Mouse (Mus musculus): ENCODE measurements around the gene Wrap53. TPM values are rescaled to one million over a fixed set of nuclear protein-coding genes. Genes with fewer than 3 reads are reported as not detected.
A peak's percentile ranks its signal among the peaks of the same experiment; 100 is the strongest.

Wrap53 gene
- total RNA-seq, 2 experiments from 2014 or later = 4.6 to 6.1 TPM

DNA sequence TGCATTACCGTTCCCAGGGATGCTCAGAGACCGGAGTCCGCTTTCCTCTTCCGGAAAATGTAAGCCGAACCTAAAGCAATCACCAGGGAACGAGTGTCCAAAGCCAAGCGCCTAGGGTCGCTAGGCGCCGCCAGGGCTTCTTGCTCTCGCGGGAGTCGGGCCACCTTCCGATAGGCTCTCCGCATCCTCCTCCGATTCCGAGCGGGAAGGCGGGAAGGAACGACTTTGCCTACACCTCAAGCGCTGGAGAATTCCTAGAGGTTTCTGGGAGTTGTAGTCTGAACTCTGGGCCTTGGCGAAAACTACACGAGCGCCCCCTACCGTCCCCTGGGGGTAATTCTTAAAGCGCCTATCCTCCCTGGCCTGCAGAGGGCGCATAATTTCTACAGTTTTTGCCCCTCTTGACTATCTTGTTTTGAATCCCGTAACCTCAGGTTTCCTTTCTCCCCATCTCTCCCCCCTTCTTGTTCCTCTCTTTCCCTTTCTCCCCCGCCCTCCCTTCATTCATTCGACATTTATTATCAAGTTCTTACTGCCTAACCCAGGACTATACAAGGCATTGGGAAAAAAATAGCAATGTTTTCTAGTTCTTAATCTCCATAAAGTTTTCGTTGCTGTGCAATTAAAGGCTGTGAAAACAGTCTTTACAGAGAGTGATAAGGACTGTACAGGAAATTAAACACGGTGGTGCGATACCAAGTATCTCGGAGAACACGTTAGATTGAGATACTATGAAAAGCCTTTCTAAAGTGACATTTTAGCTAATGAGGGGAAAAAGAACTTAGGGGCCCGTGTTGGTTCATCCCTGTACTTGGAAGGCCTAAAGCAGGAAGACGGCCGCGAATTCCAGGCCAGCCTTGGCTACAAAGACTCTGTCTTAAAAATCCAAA lies 682 bp downstream of the Wrap53 start:
- intact Hi-C loops (cut with DNase I) = loop anchor here (1.0 to 2.0 kb wide), 2 partner anchors 25 to 35 kb away; partner anchors contain the start of gene Atp1b2
- DNase-seq (ENCODE audit: low spot score) = peak; percentile 94

- DNase-seq (ENCODE audit: low spot score) = no peak
- intact Hi-C loops (cut with DNase I) = no loop called here
Measured at GRCm38 (mm10) chr11:69578301-69578700, 1.8 kb downstream of the Wrap53 start.

DNA sequence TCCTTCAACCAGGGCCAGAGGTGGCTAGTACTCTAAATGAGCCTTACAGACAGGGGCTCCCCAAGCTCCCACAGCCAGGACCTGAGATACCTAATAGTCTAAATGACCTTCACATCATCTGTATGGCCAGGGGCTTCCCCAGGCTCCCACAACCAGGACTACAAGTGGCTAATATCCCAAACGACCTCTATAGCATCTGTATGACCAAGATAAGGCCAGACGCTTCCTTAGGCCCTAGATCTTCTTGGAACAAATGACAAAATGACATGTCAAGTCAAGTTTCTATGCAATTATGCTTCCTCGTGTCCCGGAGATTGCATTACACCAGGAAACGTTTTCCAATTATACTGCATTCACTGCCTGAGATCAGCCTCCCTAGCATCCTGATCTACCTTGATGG lies 3.7 kb downstream of the Wrap53 start:
- no peak for DNase-seq (ENCODE audit: low spot score)
- intact Hi-C loops (cut with DNase I) = loop anchor here (2.0 kb wide), 1 partner anchor 28 kb away; the partner anchor contains the start of gene Dnah2

DNA sequence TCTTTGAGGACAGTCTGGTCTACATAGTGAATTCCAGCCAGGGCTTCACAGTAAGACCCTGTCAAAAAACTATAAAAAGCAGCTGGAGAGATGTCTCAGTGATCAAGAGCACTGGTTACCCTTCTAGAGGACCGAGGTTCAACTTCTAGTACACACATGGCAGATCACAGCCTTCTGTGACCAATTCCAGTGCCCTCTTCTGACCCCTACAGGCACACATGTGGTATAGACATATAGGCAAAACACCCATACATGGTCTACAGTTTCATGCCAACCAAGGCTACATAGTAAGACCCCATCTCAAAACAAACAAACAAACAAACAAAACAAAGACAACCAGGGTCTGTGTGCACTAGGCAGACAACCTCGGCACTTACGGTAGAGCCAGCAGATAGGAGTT lies 4.8 kb downstream of the Wrap53 start:
- intact Hi-C loops (cut with DNase I) = no loop called here

GRCm38 (mm10) chr11:69565131-69565530 lies 14.9 kb downstream of the Wrap53 start:
- intact Hi-C loops (cut with DNase I) = no loop called here
- DNase-seq (ENCODE audit: low spot score) = no peak

More for the DNA sequence above, 4.8 kb downstream of the Wrap53 start:
- DNase-seq (ENCODE audit: low spot score) = no peak

GRCm38 (mm10) chr11:69564391-69564790 lies 15.7 kb downstream of the Wrap53 start:
- no peak for DNase-seq (ENCODE audit: low spot score)
- intact Hi-C loops (cut with DNase I) = no loop called here

DNA sequence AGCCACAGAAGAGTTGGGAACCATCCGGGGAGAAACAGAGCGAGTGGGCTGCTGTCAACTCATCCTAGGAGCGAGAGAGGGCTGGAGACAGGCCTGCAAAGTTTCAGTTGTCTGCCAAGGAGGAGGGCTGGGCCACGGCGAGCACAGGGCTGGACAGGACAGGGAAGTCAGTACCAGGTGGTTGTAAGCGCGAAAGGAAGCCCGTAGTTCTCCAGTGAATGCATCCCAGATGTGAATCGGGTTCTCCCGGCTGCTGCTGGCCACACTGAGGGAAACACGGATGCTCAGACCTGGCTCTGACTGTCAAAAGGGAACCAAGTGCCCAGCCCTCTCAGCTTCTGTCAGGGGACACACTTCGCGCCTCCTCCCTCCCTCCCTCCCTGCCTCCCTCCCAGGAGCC lies 16.7 kb downstream of the Wrap53 start:
- DNase-seq (ENCODE audit: low spot score) = no peak
- intact Hi-C loops (cut with DNase I) = no loop called here

DNA sequence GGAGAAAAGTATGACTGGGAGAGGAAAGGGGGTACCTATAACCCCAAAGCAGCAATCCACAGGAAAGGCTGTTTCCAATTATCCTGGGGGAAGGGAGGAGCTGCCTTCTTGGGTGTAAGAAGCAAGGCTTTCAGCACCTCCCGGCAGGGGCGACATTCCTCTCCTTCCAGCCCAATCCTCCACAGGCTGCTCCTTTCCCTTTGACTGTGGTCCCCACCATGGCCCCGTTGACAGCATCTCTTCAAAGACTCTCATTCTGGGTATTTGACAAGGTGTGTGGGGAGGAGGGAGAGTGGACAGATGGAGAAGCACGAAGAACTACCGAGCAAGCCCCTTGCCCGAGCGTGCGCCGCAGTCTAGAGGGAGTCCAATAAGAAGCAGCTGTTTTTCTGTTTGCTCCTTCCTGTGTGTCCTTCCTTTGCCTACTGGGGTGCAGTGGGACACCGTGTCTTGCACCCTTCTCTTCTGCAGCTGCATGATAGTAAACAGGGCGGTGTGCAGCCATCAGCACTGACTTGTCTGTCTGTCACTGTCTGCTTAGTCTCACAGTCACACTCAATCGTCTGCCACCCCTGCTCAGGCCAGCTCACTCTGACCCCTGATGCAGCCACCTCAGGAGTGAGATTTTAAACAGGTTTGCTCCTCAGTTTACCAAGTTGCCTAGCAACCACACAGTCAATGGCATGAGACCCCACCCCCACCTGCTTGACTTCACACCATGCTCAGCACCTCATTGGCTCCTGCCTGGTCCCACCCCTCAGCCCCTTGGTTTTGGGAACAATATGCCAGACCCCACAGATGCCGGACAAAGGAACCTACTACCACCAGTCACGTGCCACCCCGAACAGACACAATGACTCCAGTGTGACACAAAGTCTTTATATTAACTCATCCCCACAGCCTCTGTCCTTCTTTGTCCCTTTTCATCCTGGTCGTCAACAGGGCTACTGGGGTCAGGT lies 18.9 kb downstream of the Wrap53 start:
- DNase-seq (ENCODE audit: low spot score) = no peak
- intact Hi-C loops (cut with DNase I) = no loop called here

DNA sequence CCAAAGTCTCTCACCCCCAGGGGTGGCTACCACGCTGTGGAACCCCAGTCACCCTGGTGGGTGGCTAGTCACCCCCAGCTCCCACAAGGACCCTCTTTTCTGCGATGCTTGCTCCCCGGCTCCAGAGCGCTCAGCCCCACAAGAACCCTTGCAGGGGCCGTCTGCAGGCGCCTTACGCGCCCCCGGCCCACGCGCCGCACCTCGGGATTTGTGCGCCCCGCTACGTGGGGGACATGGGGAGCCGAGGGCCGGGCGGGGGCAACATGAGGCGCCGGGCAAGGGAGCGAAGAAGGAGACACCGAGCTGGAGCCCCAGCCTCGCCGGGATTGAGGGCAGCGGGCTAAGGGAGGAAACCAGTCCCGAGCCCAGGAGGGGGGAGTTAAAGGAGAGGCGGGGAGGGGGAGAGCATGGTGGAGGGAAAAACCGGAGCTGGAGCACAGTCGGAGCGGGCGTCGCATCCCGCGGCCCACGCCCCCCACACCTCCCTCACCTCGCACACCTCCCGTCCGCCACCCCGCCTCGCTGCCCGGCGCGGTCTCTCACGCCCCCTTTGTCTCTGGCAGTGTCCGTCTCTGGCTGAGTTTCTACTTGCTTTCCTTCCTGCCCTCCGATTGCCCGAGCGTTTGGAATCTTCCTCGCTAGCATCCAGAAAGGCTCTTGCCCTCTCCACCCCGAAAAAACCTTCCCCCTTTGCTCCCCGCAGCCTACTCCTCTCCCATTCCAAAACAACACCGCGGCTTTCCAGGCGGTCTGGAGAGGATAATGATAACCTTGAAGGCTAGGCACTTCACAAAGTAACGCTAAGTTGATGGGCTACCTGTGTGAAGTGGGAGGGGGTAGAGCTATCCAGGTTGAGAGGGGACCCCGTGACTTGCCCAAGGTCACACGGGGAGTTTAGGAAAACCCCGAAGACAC lies 19.9 kb downstream of the Wrap53 start, which contains the start of gene Efnb3:
TSS of gene Efnb3 (minus strand) at position 355 of the 915 bp plus-strand sequence.
- no peak for DNase-seq (ENCODE audit: low spot score)

GRCm38 (mm10) chr11:69559183-69559582 lies 20.9 kb downstream of the Wrap53 start:
- no peak for DNase-seq (ENCODE audit: low spot score)
- intact Hi-C loops (cut with DNase I) = no loop called here

More for the DNA sequence above, 19.9 kb downstream of the Wrap53 start, which contains the start of gene Efnb3:
- intact Hi-C loops (cut with DNase I) = no loop called here

- intact Hi-C loops (cut with DNase I) = no loop called here
- DNase-seq (ENCODE audit: low spot score) = no peak
Measured at GRCm38 (mm10) chr11:69558756-69559155, 21.3 kb downstream of the Wrap53 start.

DNA sequence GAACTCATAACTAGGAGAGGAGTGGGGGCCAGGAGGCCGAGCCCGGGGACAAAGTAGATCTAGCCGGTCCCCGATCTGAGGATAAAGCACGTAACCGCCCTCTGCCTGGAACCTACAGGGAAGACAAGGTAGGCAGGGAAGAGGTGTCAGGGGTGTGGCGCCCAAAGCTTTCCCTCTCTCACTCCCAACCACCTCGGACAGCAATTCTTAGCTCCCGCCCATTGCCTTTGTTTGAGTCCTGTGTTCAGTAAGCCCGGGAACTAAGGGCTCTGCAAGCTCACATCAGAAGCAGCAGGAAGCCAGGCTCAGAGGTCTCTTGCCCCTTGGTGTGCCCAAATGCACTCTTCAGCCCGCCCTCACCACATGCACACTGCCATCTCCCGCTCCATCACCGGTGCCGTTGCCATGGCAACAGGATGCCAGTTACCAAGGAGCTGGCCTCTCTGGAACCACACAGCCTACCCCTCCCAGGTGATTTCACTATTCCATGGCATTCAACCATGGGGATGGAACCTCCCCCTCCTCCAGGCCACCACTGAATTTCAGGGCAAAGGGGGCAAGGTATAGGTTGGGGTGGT lies 22.6 kb downstream of the Wrap53 start:
- intact Hi-C loops (cut with DNase I) = no loop called here
- no peak for DNase-seq (ENCODE audit: low spot score)

- DNase-seq (ENCODE audit: low spot score) = no peak
- intact Hi-C loops (cut with DNase I) = no loop called here
Measured at GRCm38 (mm10) chr11:69554539-69555140, 25.4 kb downstream of the Wrap53 start.

GRCm38 (mm10) chr11:69553341-69553721 lies 26.7 kb downstream of the Wrap53 start:
- intact Hi-C loops (cut with DNase I) = no loop called here
- DNase-seq (ENCODE audit: low spot score) = no peak

DNA sequence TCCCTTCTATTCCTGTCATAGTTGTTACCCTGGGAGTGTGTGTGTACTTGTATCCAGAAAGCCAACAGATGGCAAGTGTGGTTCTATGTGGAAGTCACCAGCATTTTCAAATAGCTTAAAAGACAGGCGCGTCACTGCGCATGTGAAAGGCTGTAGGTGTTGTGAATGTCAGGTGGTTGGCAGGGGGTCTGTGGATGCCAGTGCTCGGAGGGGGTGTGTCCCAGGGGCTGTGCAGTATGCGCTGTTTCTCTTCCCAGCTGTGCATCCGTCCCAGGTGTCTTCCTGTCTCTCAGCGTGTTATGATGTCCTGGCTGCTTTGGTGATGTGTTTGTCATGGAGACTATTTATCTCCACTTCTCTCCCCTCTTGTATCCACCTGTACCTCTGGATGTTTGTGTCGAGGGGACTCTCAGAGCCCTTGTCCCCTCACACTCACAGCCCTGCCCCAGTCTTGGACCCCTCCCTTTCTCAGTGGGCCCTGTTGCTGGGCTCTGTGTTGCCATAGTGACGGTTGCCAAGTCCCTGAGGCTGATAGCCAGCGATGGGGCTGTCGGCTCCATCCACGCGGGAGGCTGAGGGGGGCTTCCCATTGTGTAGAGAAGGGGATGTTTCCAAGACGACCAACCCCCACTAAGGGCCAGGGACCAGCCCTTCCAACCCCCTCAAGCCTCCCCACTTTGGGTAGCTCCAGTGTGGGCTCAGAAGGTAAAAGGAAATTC lies 27.3 kb downstream of the Wrap53 start:
- intact Hi-C loops (cut with DNase I) = no loop called here
- no peak for DNase-seq (ENCODE audit: low spot score)

DNA sequence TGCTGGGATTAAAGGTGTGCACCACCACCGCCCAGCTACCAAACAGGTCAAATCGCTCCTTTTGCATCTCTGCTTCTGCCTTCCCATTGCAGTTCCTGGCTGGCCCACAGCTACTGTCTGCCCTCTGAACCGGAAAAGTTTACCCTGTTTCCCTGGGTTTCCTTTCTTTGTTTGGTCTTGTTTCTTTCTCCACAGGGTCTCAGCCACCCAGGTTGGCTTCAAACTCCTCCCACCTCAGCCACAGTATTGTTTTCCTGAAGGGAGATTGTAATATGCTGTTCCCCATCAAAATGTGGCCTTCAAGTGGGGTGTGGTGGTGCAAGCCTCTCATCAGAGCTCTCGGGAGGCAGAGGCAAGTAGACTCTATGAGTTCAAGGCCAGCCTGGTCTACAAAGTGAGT lies 28.7 kb downstream of the Wrap53 start:
- intact Hi-C loops (cut with DNase I) = no loop called here
- DNase-seq (ENCODE audit: low spot score) = no peak

GRCm38 (mm10) chr11:69549060-69549656 lies 30.9 kb downstream of the Wrap53 start, which contains the start of gene Dnah2:
Dnah2 (minus strand) TSS chr11:69549110.
- intact Hi-C loops (cut with DNase I) = loop anchor here (2.0 kb wide), 1 partner anchor 28 kb away; no protein-coding TSS in a partner anchor
- DNase-seq (ENCODE audit: low spot score) = no peak

All from heart, postnatal 25 days (tissue).